Mouse (Mus musculus): ENCODE measurements at regions not wholly inside any gene's neighbourhood (a gene's known extent, or its start where the extent isn't known, plus 50 kb on each side); places are given as distances from the start of the nearest gene placed in this dataset.

DNA sequence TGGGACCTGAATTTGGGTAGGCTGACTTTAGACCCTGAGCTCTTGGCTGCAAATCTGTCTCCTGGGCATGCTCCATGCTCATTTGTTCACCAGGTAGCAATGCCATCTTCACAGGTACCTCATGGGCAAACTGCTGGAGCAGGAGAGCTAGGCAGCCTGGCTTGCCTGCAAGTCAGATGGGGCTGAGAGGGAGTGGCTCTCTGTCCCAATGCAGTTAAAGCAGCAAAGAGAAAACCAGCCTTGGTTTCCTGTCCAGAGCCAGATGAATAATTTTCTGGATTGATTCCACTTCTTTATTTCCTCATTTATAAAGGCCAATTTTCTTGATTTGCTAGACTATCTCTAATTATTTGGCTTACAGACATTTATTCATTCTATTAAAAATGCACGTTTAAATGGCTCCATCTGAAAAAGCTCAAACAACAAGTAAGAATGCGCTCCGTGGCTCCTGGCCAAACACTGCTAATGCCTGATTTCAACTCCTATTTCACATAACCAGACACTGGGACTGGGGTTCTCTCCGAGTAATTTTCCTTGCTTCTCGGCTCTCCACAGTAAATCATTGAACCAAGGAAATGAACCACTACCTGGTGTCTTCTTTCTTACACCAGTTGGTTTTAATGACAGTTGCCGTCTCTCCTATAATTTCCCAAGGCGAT, 60.5 kb downstream of the Rsl24d1 start:
- DNase-seq (ENCODE audit: low spot score in 2 of 2): no peak

DNA sequence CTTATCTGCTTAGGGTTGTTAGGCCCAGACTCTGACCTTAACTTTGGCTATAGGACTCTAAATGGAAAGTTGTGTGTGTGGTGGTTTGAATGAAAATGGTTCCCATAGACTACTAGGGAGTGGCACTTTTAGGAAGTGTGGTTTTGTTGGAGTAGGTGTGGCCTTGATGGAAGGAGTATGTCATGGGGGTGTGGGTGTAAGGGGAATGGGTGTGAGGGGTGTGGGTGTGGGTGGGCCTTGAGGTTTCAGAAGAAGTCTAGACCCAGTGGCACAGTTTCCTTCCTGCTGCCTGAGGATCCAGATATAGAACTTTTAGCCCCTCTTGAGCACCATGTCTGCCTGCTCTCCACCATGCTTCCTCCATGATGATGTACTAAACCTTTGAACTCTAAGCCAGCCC, 63.4 kb downstream of the Rsl24d1 start:
- DNase-seq (ENCODE audit: low spot score in 2 of 2): no peak

DNA sequence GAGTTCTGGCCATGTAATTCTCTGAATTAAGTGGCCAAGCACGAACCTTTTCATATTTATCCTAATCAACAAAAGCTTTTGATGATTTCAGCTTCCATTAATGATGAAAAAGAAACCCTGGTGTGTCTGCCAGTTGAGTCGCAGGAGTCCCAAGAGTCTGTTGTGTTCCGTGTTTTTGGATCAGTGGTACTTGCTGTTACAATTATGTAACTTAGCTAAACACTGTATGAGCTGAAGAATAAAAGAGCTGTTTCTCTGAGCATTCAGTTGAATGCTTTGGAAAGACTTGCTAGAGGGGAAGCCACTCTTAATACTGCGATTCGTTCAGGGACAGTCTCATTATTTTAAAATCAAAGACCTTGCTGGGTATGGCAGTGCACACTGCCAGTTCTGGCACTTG, 70.1 kb downstream of the Rsl24d1 start:
- no peak for DNase-seq (ENCODE audit: low spot score in 2 of 2)

DNA sequence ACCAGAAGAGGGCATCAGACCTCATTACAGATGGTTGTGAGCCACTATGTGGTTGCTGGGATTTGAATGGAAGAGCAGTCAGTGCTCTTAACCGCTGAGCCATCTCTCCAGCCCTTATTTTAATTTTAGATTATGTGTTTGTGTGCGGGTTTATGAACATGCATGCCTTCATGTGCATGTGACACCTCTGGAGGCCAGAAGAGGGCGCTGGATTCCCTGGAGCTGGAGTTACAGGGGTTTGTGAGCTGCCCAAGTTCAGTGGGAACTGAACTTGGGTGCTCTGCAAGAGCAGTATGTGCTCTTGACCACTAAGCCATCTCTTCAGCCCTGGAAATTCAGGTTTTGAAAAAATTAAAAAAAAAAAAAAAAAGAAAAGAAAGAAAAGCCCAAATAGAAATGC, 71.7 kb downstream of the Rsl24d1 start:
- DNase-seq (ENCODE audit: low spot score in 2 of 2): no peak

DNA sequence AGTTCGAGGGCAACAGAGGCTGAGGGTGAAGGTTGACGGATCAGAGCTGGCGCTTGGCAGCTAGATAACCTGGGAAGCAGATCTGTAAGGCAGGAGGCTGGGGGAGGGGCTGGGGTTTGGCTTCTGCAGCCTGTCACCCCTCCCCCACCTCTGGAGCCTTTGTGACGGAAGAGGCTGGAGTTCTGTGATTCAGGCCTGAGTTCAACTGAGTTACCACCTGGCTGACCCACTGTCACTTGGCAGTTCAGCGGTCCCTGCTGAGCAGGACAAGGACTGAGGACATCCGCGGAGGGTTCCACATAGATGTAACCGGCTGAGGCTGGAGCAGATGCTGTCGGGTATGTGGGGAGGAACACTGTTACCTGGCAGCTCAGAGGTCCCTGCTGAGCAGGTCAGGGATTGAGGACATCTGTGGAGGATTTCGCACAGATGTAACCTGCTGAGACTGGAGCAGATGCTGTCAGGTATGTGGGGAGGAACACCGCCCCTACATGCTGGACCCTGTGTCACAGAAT, 79.1 kb downstream of the Rsl24d1 start:
- no peak for DNase-seq (ENCODE audit: low spot score in 2 of 2)

DNA sequence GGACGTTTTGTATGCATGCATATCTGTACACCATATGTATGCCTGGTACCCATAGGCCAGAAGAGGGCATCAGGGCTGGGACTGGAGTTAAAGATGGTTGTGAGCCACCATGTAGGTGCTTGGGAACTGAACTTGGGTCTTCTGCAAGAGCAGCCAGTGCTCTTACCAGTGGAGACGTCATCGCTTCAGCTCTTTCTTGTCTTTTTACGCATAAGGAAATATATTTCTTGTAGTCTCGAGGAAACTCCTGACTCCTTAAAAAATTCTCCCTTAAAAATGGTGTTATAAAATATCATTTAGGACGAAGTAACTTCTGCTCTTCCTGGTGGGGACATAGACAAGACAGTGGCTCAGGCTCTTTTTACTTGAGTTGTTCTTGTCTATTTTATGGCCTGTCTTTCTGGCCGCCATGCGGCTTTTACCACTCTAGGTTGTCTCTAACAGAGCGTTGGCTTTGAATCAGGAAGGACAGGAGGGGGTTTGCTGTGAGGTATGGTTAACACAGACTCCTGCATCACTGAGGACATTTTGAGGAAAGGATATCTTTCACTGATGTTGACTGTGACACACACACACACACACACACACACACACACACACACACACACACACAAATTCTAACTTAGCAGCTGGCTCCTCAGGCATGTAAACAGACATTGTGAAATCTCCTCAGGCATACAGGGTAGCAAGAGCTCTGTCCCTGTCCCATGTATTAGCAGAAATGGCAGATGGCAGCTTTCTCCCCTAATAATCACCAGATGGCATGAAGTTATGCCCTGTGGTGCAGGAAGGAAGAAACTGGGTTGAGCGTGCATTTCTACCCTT, 85.2 kb downstream of the Rsl24d1 start:
- DNase-seq (ENCODE audit: low spot score in 2 of 2): no peak

DNA sequence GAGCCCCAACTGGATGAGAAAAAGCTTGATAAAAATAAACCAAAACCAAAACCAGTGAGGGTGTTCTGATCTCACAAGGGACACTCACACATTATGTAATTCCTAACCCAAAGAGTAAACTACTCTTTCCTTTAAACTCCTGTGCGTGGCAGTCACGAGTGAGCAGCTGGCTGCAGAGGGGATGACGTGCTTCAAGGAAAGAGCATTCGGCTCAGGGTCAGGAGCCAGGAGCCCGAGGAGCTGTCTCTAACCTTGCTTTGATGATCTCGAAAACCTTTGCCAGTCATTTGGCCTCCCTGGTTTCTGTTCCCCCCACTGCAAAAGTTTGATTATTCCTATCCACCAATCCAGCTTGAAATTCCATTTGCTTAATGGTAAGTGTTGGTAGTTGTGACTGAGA, 109.9 kb downstream of the Rsl24d1 start:
- no peak for DNase-seq (ENCODE audit: low spot score in 2 of 2)

DNA sequence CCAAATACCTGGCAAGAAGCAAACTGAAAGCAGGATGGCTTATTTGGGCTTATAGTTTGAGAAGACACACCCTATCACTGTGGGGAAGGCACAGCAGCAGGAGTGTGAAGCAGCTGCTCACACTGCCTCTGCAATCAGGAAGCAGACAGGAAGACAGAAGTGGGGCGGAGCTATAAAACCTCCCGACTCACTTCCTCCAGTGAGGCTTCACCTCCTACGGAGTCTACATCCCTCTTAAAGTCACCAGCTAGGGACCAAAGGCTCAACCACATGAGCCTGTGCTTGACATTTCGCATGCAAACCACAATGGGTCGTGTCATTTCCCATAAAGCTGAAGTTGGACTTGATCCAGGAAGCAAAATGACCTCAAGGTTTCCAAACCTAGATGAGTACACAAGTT, 127.0 kb downstream of the Rsl24d1 start:
- DNase-seq (ENCODE audit: low spot score in 2 of 2): no peak

DNA sequence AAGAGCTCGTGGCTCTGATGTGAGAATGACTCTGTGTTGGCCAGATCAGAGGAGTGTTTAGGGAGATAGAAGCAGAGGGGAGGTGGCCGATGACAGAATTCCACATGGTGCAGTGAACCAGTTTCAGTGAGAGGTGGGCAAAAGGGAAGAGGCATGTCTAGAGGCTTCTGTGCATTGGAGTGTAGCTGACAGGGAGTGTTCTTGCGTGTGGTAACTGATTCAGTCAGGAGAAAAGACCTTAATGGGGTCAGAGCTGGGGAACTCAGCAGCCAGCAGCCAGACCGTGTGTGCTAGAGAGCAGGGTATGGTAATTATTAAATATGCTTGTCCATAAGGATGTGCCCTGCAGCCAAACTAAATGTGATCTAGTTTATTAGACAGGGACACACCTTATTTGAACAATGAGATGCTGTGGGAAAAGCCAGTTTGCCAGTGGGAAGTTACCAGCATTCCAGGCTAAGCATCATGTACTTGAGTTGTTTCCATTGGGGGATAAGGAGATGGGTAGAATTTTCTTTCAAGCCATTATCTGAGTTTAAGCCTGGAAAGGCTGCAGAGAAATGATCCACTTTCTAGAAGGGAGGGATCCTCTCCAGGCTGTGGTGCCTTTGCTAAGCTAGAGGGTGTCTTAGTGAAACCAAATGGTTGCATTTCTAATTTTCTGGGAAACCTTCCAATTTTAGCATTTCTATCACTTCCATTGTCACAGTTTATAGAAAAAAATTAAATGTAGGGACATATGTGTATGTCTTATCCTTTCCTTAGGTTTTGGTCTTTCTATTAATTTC, 129.5 kb downstream of the Rsl24d1 start:
- no peak for DNase-seq (ENCODE audit: low spot score in 2 of 2)

DNA sequence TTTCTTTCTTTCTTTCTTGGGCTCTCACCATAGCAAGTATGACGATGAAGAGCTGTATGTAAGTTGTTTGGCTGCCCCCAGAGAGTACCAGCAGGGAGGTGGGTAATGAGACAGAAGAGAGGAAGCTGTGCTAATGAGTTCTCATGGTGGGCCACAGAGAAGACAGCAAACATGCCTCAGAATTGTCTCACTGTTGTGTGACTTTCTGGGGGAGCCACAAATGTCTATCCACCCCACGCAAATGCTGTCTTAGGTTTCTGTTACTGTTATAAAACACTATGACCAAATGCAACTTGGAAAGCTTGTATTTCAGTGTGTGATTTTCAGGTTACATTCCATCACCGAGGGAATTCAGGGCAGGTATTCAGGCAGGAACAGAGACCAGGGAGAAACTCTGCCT, 131.0 kb downstream of the Rsl24d1 start:
- DNase-seq (ENCODE audit: low spot score in 2 of 2): no peak

DNA sequence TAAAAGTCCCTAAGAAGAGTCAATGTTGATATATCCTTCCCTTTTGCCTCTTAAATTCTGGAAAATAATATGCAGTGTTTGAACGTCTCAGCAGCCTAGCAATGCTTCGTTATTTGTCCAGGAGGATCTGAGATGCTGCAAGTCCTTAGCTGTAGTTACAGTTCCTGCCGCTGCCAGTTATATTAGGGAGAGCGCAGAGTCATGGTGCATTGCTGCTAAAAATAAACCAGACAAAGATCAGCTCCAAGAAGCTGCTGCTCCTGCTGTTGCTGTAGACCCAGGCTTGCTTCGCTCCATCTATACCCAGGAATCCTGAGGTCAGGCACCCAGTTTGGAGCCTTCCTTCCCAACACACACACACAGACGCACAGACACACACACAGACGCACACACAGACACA, 132.3 kb downstream of the Rsl24d1 start:
- no peak for DNase-seq (ENCODE audit: low spot score in 2 of 2)

DNA sequence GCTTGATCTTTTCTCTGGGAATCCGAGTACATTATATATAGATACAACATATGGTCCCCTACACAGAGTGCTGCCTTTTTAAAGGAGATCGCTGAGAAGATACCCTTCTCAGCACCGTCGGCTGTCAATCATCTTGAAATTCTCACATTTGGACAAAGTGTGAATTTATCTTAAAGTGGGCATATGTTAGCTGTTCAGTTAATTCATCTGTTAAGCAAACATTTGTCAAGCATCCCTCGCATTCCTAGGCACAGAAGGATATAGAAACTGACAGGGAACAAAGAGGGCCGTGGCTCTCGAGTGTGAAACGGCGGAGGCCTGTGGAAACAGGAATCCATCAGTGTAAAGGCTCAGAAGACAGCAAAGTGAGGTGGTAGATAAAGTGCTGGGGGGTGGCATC, 144.9 kb downstream of the Rsl24d1 start:
- no peak for DNase-seq (ENCODE audit: low spot score in 2 of 2)

DNA sequence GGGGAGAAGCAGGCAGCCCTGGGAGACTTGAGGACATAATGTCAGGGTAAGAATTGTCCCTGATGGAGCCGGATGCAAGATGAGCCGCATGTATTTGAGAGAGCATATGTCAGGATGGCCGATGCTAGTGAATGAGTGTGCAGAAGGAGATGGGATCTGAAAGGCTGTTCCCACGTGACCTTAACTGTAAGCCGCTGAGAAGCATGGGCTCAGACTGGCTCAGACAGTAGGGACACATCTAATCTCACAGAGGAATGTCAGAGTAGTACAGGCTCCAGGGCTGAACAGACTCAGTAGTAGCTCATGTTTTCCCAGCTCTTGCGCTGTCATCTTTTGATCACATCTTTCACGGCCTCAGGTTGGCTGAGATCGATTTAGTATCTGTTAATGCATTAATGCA, 145.4 kb downstream of the Rsl24d1 start:
- no peak for DNase-seq (ENCODE audit: low spot score in 2 of 2)

DNA sequence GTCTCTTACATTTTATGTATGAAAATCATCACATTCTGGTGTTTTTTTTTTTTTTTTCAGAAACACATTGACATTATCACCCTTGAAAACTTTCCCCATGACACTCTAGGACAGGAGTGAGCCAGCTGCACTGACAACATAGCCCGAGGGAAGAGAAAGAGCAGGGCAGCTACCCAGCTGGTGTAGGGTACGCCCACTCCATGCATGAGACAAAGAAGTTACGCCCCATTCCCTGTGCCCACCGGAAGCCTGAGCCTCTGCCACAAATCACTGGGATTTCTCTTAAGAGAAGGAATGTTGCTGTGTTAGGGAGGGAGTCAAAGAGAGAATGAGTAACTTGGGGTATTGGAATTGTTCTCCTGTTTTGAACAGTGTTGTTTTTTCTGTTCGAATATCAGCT, 149.5 kb downstream of the Rsl24d1 start:
- DNase-seq (ENCODE audit: low spot score in 2 of 2): no peak

DNA sequence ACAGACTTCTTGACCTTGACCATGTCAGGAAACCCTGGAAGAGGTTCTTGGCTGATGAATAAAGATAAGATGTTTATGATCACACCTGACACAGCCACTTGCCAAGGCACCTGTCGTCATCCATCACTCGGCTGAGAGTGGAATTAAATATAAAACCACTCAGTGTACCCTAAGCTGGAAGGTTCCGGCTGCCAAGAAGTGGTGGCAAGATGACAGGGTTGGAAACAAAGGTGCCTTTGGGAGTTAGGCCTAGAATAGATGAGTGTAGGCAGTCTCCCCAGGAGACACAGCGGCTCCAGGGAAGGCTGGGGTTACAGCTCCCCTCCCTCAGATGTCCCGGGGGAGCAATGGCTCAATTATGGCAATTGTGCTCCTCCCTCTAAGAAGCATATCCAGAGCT, 157.0 kb downstream of the Rsl24d1 start:
- no peak for DNase-seq (ENCODE audit: low spot score in 2 of 2)

DNA sequence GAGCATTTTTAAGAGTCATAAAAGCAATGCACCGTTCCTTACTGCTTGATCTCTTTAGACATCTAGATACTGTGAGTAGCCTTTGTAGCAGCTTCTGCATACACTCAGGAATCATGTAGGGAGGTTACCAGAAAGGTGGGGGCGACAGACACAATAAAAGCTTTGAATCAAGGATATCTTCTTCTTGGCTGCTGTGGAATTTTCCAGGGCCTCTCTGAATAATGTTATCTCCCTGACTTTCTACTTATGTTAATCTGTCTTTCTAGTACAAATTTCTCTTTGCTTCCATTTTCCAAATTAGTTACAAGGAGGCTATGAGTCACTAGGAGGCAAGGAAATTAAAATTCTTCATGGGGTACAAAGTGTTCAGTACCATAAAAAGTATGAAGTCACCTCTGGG, 159.4 kb downstream of the Rsl24d1 start:
- DNase-seq (ENCODE audit: low spot score in 2 of 2): no peak

DNA sequence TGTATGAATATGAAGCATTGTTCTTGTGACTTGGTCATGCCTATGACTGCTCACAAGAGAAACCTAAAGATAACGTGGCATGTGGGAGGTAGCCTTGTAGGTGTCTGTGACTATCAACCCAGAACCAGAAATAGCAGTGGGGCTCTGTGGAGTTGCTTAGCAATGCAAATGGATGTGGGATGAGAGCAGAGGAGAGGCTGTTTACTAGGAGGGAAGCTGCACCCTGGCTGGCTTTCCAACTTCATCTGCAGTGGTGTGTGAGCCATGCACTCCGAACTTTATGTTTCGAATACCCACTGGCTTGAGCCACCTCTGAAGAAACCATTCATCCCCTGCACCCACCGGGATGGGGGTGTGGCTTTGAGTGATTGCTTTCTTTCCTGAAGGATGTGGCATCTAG, 160.5 kb downstream of the Rsl24d1 start:
- DNase-seq (ENCODE audit: low spot score in 2 of 2): peak; percentile 14 to 32

DNA sequence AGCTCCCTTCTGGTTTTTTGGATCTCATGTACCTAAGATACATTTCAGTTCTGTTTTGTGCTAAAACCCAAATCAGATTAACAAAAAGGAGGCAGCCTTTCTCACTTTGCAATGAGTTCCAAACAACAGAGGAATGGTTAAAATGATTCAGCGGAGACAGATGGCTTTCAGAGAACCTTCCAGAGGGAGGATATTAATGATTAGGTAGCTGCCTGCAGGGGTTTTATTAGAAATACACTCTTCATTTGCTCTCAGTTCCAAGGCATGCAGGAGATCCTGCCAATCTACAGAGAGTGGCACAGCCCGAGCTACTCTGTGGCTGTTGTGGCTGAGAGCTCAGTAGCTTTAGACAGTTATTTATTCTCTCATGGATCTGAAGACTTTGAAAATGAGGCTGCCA, 162.4 kb downstream of the Rsl24d1 start:
- no peak for DNase-seq (ENCODE audit: low spot score in 2 of 2)

DNA sequence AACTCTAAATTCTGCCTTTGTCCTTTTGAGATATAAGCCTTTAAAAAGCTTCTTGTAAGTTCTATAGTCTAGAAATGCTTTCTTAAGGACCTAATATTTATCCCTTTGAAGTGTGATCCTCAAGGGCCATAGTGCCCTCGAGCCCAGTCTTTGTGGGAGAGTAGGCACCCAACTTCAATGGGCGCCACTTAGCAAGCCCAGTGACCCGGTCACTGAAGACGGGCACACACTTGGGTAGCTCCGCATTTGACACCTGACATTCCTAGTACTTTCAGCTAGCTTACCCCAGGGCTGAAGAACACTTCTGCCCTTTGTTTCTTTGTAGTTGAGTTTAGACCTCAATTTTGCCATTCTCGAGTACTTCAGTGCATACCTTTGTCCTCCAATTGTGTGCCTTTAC, 182.1 kb downstream of the Rsl24d1 start:
- DNase-seq (ENCODE audit: low spot score in 2 of 2): no peak

DNA sequence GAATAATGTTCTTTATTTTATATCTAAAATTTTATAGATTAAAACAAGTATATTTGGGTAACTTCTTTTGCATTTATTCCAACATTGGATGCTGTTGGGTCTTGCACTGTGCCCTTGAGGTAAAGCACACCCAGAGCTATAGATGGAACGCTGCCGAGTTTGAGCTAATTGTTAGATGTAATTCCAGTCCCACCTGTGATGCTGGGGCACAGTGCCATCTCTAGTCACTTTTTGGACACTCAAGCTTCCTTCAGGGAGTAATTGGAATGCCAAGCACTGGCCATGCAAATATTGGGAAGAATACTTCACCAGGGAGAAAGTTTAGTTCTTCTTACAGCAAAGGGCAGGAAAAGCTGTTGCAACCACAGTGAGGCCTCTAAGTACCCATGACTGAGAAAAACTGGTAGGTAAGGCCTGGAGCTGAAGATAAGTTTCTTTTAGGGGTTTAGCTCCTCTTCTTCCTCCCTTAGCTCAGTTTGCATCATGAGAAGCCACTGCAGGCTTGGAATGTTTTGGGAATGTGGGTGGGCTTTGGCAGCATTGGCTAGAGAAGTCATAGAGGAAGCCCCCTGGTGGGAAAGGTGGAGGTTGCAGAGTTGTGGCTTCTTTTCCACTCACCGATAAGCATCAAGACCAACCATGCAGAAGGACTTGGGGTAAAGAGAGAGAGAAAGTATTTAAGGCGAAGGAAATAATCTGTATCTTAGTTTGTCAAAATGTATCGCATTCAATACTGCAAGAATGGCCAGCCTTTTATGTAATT, 189.1 kb downstream of the Rsl24d1 start:
- DNase-seq (ENCODE audit: low spot score in 2 of 2): no peak

DNA sequence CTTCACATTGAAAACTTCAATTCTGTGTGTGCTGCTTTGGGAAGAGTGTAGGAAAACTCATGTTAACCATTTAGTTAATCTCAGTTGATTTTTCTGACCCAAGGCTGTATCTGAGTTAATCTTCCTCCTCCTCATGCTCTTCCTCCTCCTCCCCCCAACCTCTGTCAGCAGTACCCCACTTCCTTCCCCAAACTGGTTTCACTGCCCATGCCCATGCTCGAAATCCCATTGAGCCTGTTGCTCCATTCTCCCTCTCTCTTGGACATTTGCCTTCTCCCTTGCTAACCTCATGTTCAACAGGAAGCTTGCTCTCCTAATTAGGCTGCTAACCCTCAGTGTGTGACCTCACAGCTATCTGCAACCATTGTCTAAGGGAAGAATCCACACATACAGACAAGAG, 203.8 kb downstream of the Rsl24d1 start:
- DNase-seq (ENCODE audit: low spot score in 2 of 2): no peak

All from frontal cortex, postnatal 25 days (tissue).